Mouse (Mus musculus) midbrain, embryonic 16.5 days (tissue): ENCODE data around the gene Meig1. TPM values are rescaled to one million over a fixed set of nuclear protein-coding genes. Genes with fewer than 3 reads are reported as not detected.
"Not testable (repeated sequence)": the region's sequence is repeated elsewhere in the genome, so short reads cannot be mapped to it uniquely, and the experiment has no call there.

Experiments used
- ATAC-seq: fragments of 200-750 bp; cut with Nextera tagmentation; 2 replicates; pipeline ENCODE4 v1.8.0; 2017; ENCODE audit warnings: moderate TSS enrichment
- H3K27ac ChIP-seq: fragments of 300-500 bp; sonication (generic); 2 replicates; pipeline ENCODE4 v1.5.1; 2014; ENCODE audit warnings: mild to moderate bottlenecking, low read length, mixed read lengths
- H3K27me3 ChIP-seq: fragments of 300-500 bp; sonication (generic); 2 replicates; pipeline ENCODE4 v1.6.1; 2014; ENCODE audit warnings: low read depth, low read length, mixed read lengths; ENCODE audit not compliant: control insufficient read depth, insufficient read depth
- H3K36me3 ChIP-seq: fragments of 300-500 bp; sonication (generic); 2 replicates; pipeline ENCODE4 v1.6.1; 2014; ENCODE audit warnings: mild to moderate bottlenecking, low read length, moderate library complexity, mixed read lengths; ENCODE audit not compliant: control insufficient read depth, insufficient read depth
- H3K4me1 ChIP-seq: fragments of 300-500 bp; sonication (generic); 2 replicates; pipeline ENCODE4 v1.6.1; 2014; ENCODE audit warnings: mild to moderate bottlenecking, low read length, mixed read lengths; ENCODE audit not compliant: control insufficient read depth, insufficient read depth
- H3K4me2 ChIP-seq: fragments of 300-500 bp; sonication (generic); 2 replicates; pipeline ENCODE4 v1.6.1; 2014; ENCODE audit warnings: mild to moderate bottlenecking, low read length, mixed read lengths
- H3K4me3 ChIP-seq: fragments of 300-500 bp; sonication (generic); 2 replicates; pipeline ENCODE4 v1.5.1; 2014; ENCODE audit warnings: low read depth, mild to moderate bottlenecking, low read length, moderate library complexity, mixed read lengths
- H3K9ac ChIP-seq: fragments of 300-500 bp; sonication (generic); 2 replicates; pipeline ENCODE4 v1.6.1; 2014; ENCODE audit warnings: low read depth, low read length, mixed read lengths
- H3K9me3 ChIP-seq: fragments of 300-500 bp; sonication (generic); replicated peaks from 2 replicates; pipeline ENCODE4 v1.6.1; 2014; ENCODE audit warnings: mild to moderate bottlenecking, low read length, mixed read lengths; ENCODE audit not compliant: control insufficient read depth, poor library complexity, severe bottlenecking
- WGBS: fragments of 180-500 bp; shearing (Covaris S2); extraction: QIAGEN DNeasy Blood & Tissue Kit; methylation state at CpG from one replicate; pipeline ENCODE4 v1.1.7; 2014; 5-methylcytosine and 5-hydroxymethylcytosine counted together
- polyA plus RNA-seq: library from polyadenylated mRNA; unstranded; fragments of >200 nt; fragmentation: Nextera tagmentation; extraction: Ambion mirVana; gene quantifications from 2 replicates; pipeline ENCODE4 v1.2.1, GENCODE M21; 2015

Gene Meig1
- polyA plus RNA-seq, 1 experiment from 2014 or later = 8.8 TPM

- H3K4me2 ChIP-seq = peak overlapping the region; percentile 96
- H3K4me1 ChIP-seq = peaks cover 16% of the 10 kb centered on the region
- H3K9ac ChIP-seq = peak overlapping the region; percentile 60
- 9% methylated on average over 9 of the region's 10 CpGs for WGBS
- H3K4me3 ChIP-seq = peak overlapping the region; percentile 66
- H3K9me3 ChIP-seq = no peaks in the 10 kb centered on the region
- H3K27me3 ChIP-seq = no peaks in the 10 kb centered on the region
- H3K36me3 ChIP-seq = 0 out of 2 replicates have a peak, but pooled peaks cover 2% of the 10 kb centered on the region
- no peak for ATAC-seq
- no peak overlapping the region for H3K27ac ChIP-seq
Measured at GRCm38 (mm10) chr2:3424579-3424910, 2.1 kb upstream of the Meig1 start.

- ATAC-seq = peak; percentile 99
- Histone ChIP-seq H3K9ac (peak within 1 kb of the TSS; percentile 60), H3K4me1 (peaks cover 16% of the 10 kb centered on the region), H3K9me3 (no peaks in the 10 kb centered on the region), H3K27me3 (no peaks in the 10 kb centered on the region), H3K4me3 (peak within 1 kb of the TSS; percentile 66), H3K4me2 (peak within 1 kb of the TSS; percentile 96), H3K27ac (no peak within 1 kb of the TSS), H3K36me3 (0 out of 2 replicates have a peak, but pooled peaks cover 2% of the 10 kb centered on the region)
- WGBS = 1% methylated on average over 29 of the region's 29 CpGs
Measured at GRCm38 (mm10) chr2:3423841-3424578, 1.6 kb upstream of the Meig1 start, which contains the start of gene Dclre1c. Gene Dclre1c, plus strand, starts transcription at chr2:3424131.

- no peak overlapping the region for H3K4me2 ChIP-seq
- H3K9me3 ChIP-seq = no peaks in the 10 kb centered on the region
- H3K36me3 ChIP-seq = no peaks in the 10 kb centered on the region
- peaks cover 14% of the 10 kb centered on the region for H3K4me1 ChIP-seq
- H3K4me3 ChIP-seq = no peak overlapping the region
- no peak overlapping the region for H3K9ac ChIP-seq
- H3K27me3 ChIP-seq = peaks cover 9% of the 10 kb centered on the region
- WGBS = 30% methylated on average over 4 of the region's 4 CpGs
- H3K27ac ChIP-seq = no peak overlapping the region
- ATAC-seq = no peak
Measured at GRCm38 (mm10) chr2:3420157-3420556, 2.3 kb downstream of the Meig1 start.

- WGBS = 2% methylated on average over 38 of the region's 38 CpGs
- H3K4me1 ChIP-seq = peaks cover 7% of the 10 kb centered on the region
- peak overlapping the region; percentile 70 for H3K4me3 ChIP-seq
- peak; percentile 96 for ATAC-seq
- H3K27me3 ChIP-seq = peaks cover 9% of the 10 kb centered on the region
- peak overlapping the region; percentile 71 for H3K4me2 ChIP-seq
- H3K9me3 ChIP-seq = no peaks in the 10 kb centered on the region
- H3K36me3 ChIP-seq = no peaks in the 10 kb centered on the region
- 0 out of 2 replicates have a peak overlapping the region, but pooled peaks have one; percentile 29 for H3K27ac ChIP-seq
- peak overlapping the region; percentile 68 for H3K9ac ChIP-seq
Measured at GRCm38 (mm10) chr2:3418883-3419431, 3.5 kb downstream of the Meig1 start.

- H3K27ac ChIP-seq = no peak overlapping the region
- H3K36me3 ChIP-seq = no peaks in the 10 kb centered on the region
- ATAC-seq = no peak
- no peak overlapping the region for H3K4me3 ChIP-seq
- peaks cover 2% of the 10 kb centered on the region; the same call in 1 of the 2 replicates for H3K4me1 ChIP-seq
- WGBS = 68% methylated on average over 1 of the region's 1 CpGs
- H3K4me2 ChIP-seq = no peak overlapping the region
- H3K27me3 ChIP-seq = peaks cover 9% of the 10 kb centered on the region
- H3K9me3 ChIP-seq = no peaks in the 10 kb centered on the region
- no peak overlapping the region for H3K9ac ChIP-seq
Measured at GRCm38 (mm10) chr2:3415676-3416075, 6.8 kb downstream of the Meig1 start.

- ATAC-seq = no peak
- Histone ChIP-seq H3K9ac (no peak overlapping the region), H3K4me2 (no peak overlapping the region), H3K4me1 (no peaks in the 10 kb centered on the region; the same call in 1 of the 2 replicates), H3K4me3 (no peak overlapping the region), H3K9me3 (no peaks in the 10 kb centered on the region), H3K27me3 (peaks cover 9% of the 10 kb centered on the region), H3K36me3 (no peaks in the 10 kb centered on the region), H3K27ac (no peak overlapping the region)
- 34% methylated on average over 4 of the region's 4 CpGs for WGBS
Measured at GRCm38 (mm10) chr2:3414241-3414640, 8.2 kb downstream of the Meig1 start.

GRCm38 (mm10) chr2:3407756-3408155, 14.7 kb downstream of the Meig1 start:
- Histone ChIP-seq H3K9ac (no peak overlapping the region), H3K36me3 (no peaks in the 10 kb centered on the region), H3K4me1 (no peaks in the 10 kb centered on the region), H3K27me3 (no peaks in the 10 kb centered on the region), H3K9me3 (no peaks in the 10 kb centered on the region), H3K27ac (no peak overlapping the region), H3K4me2 (no peak overlapping the region), H3K4me3 (no peak overlapping the region)
- WGBS = 83% methylated on average over 7 of the region's 7 CpGs
- ATAC-seq = no peak

- no peaks in the 10 kb centered on the region for H3K9me3 ChIP-seq
- WGBS = 87% methylated on average over 4 of the region's 4 CpGs
- H3K4me3 ChIP-seq = no peak overlapping the region
- ATAC-seq = no peak
- no peak overlapping the region for H3K9ac ChIP-seq
- H3K4me2 ChIP-seq = no peak overlapping the region
- no peaks in the 10 kb centered on the region for H3K36me3 ChIP-seq
- H3K27ac ChIP-seq = no peak overlapping the region
- H3K4me1 ChIP-seq = no peaks in the 10 kb centered on the region
- H3K27me3 ChIP-seq = no peaks in the 10 kb centered on the region
Measured at GRCm38 (mm10) chr2:3405981-3406380, 16.5 kb downstream of the Meig1 start.

- ATAC-seq, H3K27me3 ChIP-seq, H3K27ac ChIP-seq, H3K4me2 ChIP-seq, H3K4me1 ChIP-seq, H3K4me3 ChIP-seq, H3K9me3 ChIP-seq, H3K9ac ChIP-seq, H3K36me3 ChIP-seq: not testable (repeated sequence)
- WGBS = 74% methylated on average over 10 of the region's 10 CpGs
Measured at GRCm38 (mm10) chr2:3397110-3397509, 25.3 kb downstream of the Meig1 start, which contains the start of gene Olah. Gene Olah, minus strand, starts transcription at chr2:3397210.
